Mouse (Mus musculus) MEL (cell line): ENCODE measurements around the gene Hcfc2.

ENCODE experiments used
- CHD1 ChIP-seq: IDR thresholded peaks from 2 replicates; pipeline ENCODE4 v1.6.1; 2012; ENCODE audit warnings: low read depth, mild to moderate bottlenecking, inconsistent platforms, low read length, improper control_type of control experiment
- MAZ ChIP-seq: IDR thresholded peaks from 2 replicates; pipeline ENCODE4 v1.6.1; 2012; ENCODE audit warnings: low read depth, mild to moderate bottlenecking, inconsistent platforms, low read length, improper control_type of control experiment

- TF ChIP-seq MAZ (no peak), CHD1 (no peak)
Observed at GRCm38 (mm10) chr10:82758878-82759277, 62.9 kb downstream of the Hcfc2 start.
